Mouse (Mus musculus) liver, embryonic 15.5 days (tissue): ENCODE measurements around the gene Ube2g2. TPM values are rescaled to one million over a fixed set of nuclear protein-coding genes. Genes with fewer than 3 reads are reported as not detected.

Experiments
- ATAC-seq: fragments of 200-750 bp; cut with Nextera tagmentation; 2 replicates; pipeline ENCODE4 v1.8.0; 2017; ENCODE audit warnings: moderate number of reproducible peaks, mild to moderate bottlenecking, moderate library complexity; ENCODE audit not compliant: insufficient read depth
- H3K27ac ChIP-seq: fragments of 300-500 bp; sonication (generic); replicated peaks from 2 replicates; pipeline ENCODE4 v1.5.1; 2015; ENCODE audit warnings: mild to moderate bottlenecking, inconsistent platforms
- H3K27me3 ChIP-seq: fragments of 300-500 bp; sonication (generic); 2 replicates; pipeline ENCODE4 v1.6.1; 2015; ENCODE audit warnings: mild to moderate bottlenecking, inconsistent platforms
- H3K36me3 ChIP-seq: fragments of 300-500 bp; sonication (generic); replicated peaks from 2 replicates; pipeline ENCODE4 v1.6.1; 2015; ENCODE audit warnings: moderate library complexity, mild to moderate bottlenecking, inconsistent platforms
- H3K4me1 ChIP-seq: fragments of 300-500 bp; sonication (generic); replicated peaks from 2 replicates; pipeline ENCODE4 v1.6.1; 2015; ENCODE audit warnings: inconsistent platforms
- H3K4me2 ChIP-seq: fragments of 300-500 bp; sonication (generic); 2 replicates; pipeline ENCODE4 v1.6.1; 2015; ENCODE audit warnings: moderate library complexity, mild to moderate bottlenecking, inconsistent platforms
- H3K4me3 ChIP-seq: fragments of 300-500 bp; sonication (generic); replicated peaks from 2 replicates; pipeline ENCODE4 v1.5.1; 2015; ENCODE audit warnings: mild to moderate bottlenecking, inconsistent platforms
- H3K9ac ChIP-seq: fragments of 300-500 bp; sonication (generic); 2 replicates; pipeline ENCODE4 v1.6.1; 2015; ENCODE audit warnings: moderate library complexity, mild to moderate bottlenecking, inconsistent platforms
- H3K9me3 ChIP-seq: fragments of 300-500 bp; sonication (generic); replicated peaks from 2 replicates; pipeline ENCODE4 v1.6.1; 2016; ENCODE audit warnings: inconsistent platforms
- WGBS: fragments of 180-500 bp; shearing (Covaris S2); methylation state at CpG from one replicate; pipeline ENCODE4 v1.1.7; 2015; ENCODE audit warnings: mixed read lengths; ENCODE audit not compliant: insufficient replicate concordance; 5-methylcytosine and 5-hydroxymethylcytosine counted together
- polyA plus RNA-seq: library from polyadenylated mRNA; unstranded; fragments of >200 nt; fragmentation: Nextera tagmentation; extraction: Ambion mirVana; gene quantifications from 2 replicates; pipeline ENCODE4 v1.2.1, GENCODE M21; 2015

Ube2g2 gene
- 47.0 and 58.0 TPM in 2 replicates for polyA plus RNA-seq

DNA sequence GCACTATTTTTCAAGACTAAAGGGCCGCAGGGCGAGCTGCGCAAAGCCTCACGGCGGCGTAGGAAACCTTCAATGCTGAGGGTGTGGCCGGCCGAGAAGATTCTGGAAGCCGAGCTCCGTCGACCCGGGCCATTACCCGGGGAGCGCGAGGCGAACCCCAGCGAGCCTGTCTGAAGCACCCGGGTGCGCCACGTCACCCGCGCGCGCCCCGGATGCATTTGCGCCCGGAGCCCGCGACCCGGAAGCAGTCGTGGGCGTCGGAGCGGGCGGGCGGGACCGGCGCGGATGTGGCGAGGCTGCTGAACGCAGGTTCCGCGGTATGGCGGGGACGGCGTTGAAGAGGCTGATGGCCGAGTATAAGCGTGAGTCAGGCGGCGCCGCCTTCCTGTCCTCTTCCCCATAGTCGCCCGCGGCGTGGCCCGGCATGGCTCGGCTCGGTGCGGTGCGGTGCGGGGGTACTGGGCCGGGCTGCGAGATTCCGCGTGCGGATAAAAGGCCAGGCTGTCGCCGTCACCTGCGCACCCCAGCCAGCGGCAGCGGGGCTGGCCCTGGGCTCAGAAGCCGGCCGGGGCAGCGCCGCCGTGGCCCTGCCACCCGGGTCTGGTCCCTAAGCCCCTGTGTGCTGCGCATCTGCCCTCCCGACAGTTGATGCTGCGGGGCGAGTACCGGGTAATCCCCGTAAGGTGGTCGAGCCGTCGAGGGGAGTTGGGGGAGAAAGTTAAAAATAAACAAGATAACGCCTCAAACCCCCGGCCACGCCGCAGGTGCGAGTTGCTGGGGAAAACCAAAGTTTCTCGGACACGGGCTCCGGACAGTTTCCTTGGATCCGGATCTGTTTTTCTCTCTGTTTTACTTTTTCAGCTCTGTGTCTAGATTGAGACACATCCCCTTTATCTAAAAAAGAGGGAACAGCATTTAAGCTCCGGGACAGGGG lies at the start of gene Ube2g2:
Ube2g2 (plus strand) TSS at position 221 of the 934 bp plus-strand sequence.
- Histone ChIP-seq H3K27me3 (no peaks in the 10 kb centered on the region), H3K27ac (peak within 1 kb of the TSS; percentile 96), H3K9me3 (no peaks in the 10 kb centered on the region), H3K36me3 (peaks cover 24% of the 10 kb centered on the region), H3K4me2 (peak within 1 kb of the TSS; percentile 88), H3K4me3 (peak within 1 kb of the TSS; percentile 95), H3K4me1 (peaks cover 61% of the 10 kb centered on the region), H3K9ac (peak within 1 kb of the TSS; percentile 98)
- WGBS: under 1% methylated on average over 95 of the region's 96 CpGs
- peak; percentile 91 for ATAC-seq

DNA sequence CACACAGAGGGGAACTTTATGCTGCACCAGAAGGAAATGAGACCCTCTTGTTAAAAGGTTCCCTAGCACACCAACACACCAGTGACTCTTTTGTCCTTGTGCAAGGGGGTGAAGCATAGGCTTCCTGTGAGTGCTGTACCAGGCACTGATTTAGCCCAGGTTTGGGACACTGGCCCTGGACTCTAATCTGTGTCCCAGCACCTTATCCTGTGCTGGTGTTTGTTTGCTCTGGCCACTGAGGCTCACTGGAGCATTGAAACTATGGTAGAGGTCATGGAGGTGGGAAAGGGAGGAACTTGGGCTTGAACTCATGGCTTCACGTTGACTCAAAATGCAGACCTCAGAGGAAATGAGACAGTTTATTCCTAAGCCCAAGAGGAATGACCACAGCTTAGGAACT lies 48.9 kb upstream of the Ube2g2 start:
- no peak overlapping the region for H3K4me2 ChIP-seq
- no peak overlapping the region for H3K4me3 ChIP-seq
- no peaks in the 10 kb centered on the region for H3K9me3 ChIP-seq
- ATAC-seq: no peak
- no peaks in the 10 kb centered on the region for H3K27me3 ChIP-seq
- H3K27ac ChIP-seq: no peak overlapping the region
- H3K9ac ChIP-seq: no peak overlapping the region
- WGBS: 62% methylated on average over 1 of the region's 1 CpGs
- H3K36me3 ChIP-seq: no peaks in the 10 kb centered on the region
- H3K4me1 ChIP-seq: peaks cover 11% of the 10 kb centered on the region; the same call in 1 of the 2 replicates

DNA sequence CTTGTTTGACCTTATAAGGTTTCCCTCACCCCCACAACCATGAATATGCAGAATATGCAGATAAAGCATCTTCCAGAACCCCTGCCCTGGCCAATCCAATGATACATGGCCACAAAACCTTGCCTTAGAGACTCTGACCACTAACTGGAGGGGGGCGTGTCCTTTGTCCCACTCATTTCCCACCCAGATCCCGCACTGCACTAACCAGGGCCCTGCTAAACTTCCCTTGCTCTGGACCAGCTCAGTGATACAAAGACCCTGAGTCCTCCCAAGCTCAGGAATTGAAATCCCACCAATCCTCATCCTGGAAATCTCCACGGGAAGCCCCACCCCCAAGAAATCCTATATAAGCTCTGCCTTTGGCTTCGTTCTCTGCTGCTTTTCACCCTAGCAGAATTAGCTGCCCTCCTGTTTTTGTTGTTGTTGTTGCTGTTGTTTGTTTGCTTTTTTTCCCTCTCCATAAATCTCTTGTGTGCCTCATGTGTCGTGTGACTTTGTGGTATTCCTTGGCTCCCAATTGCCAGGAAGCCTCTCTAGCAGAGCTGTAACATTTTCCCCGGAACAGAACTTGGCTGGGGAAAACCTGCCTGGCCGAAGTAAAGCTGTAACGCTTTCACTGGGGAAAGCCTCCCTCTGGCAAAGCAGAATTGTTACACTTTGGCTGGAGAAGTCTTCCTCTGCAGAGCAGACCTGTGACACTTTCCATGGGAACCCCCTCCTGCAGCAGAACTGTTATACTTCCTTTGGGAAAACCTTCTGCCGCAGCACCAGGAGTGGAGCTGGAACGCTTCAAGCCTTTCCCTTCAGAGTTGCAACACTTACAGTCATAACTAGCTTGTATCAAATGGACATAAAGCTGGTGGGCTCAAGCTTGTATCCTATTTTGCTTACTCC lies 41.8 kb upstream of the Ube2g2 start:
- no peak for ATAC-seq
- Histone ChIP-seq H3K9me3 (no peaks in the 10 kb centered on the region), H3K9ac (no peak overlapping the region), H3K4me3 (no peak overlapping the region), H3K4me2 (peak overlapping the region; percentile 88; the same call in 1 of the 2 replicates), H3K4me1 (peaks cover 36% of the 10 kb centered on the region), H3K27ac (no peak overlapping the region), H3K27me3 (no peaks in the 10 kb centered on the region), H3K36me3 (no peaks in the 10 kb centered on the region)
- 54% methylated on average over 10 of the region's 10 CpGs for WGBS

DNA sequence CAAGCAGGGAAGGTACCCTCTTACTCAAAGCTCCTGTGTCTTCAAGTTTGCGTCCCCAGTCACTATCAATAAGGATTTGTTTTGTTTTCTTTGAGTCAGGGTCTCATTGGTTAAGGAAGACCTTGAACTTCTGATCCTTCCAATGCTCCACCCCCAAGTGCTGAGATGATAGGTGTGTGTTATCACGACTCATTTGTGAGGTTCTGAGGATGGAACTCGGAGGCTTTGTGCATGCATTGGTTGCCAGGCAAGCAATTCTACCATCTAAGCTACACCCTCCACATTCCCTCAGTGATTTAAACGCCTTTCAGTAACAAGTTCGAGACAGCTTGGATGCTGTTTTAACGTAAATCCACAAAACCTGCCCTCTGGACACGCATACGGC lies 41.1 kb upstream of the Ube2g2 start:
- Histone ChIP-seq H3K4me3 (peak overlapping the region; percentile 81), H3K9me3 (no peaks in the 10 kb centered on the region), H3K27ac (peak overlapping the region; percentile 67), H3K4me1 (peaks cover 42% of the 10 kb centered on the region), H3K27me3 (no peaks in the 10 kb centered on the region), H3K9ac (peak overlapping the region; percentile 58), H3K36me3 (no peaks in the 10 kb centered on the region), H3K4me2 (peak overlapping the region; percentile 88)
- ATAC-seq: no peak
- WGBS: 8% methylated on average over 8 of the region's 8 CpGs

DNA sequence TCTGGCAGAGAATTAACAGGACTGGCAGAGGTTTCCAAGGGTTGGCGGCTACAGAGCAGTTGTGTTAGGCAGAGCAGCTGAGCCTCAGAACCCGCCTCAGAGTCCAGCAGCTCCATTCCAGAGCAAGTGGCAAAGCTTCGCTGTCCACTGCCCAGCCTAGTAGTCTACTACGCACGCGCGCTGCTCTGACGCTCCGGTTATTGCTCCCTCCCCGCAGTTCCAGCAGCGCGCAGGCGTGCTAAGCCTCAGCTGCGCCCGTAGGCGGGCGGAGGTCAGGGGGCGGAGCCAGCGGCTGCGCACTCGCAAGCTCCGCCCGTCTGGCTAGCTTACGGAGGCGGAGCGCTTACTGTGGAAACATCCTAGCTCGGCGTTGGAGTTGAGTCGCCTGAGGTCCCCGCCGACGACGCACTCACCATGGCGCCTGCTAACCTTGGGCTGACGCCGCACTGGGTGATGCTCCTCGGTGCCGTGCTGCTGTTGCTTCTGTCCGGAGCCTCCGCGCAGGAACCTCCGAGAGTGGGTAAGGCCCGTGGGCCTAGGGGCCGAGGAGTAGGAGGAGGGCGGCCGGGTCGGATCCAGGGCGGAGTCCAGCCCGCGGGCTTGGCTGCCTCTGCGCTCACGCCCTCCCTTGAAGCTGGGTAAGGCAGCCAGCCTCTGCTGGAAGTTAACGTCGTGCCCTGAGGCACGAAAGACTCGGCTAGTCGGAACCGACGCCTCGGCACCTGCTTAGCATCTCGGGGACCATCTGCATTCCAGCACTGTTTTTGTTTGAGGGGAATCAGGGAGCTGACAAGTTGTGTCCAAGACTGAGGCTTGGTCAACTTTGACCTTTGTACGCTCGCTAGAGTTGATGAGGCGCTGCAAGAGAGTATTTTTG lies 40.4 kb upstream of the Ube2g2 start, which contains the start of gene Pttg1ip:
Pttg1ip (plus strand) TSS at position 313 of the 877 bp plus-strand sequence.
- Histone ChIP-seq H3K9me3 (no peaks in the 10 kb centered on the region), H3K4me2 (peak within 1 kb of the TSS; percentile 88), H3K4me1 (peaks cover 48% of the 10 kb centered on the region), H3K36me3 (peaks cover 3% of the 10 kb centered on the region; the same call in 1 of the 2 replicates), H3K4me3 (peak within 1 kb of the TSS; percentile 81), H3K9ac (peak within 1 kb of the TSS; percentile 80), H3K27me3 (no peaks in the 10 kb centered on the region), H3K27ac (peak within 1 kb of the TSS; percentile 99)
- peak; percentile 92 for ATAC-seq
- under 1% methylated on average over 64 of the region's 64 CpGs for WGBS

DNA sequence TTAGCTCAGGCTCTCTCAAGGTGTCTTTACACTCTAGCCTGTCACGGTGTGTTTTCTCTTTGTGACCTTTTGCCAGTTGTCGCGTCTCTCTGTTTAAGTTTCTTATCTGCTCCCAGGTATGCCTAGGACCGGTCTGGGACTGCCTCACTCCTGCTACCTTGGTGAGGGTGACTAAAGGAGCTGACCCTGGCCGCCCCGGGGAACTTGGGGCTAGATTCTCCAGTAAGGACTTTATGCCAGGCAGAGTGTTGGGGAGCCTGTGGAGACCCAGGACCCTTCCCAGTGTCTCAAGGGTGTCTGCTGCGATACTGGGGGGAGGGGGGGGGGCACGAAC lies 39.8 kb upstream of the Ube2g2 start:
- Histone ChIP-seq H3K9me3 (no peaks in the 10 kb centered on the region), H3K36me3 (peaks cover 9% of the 10 kb centered on the region), H3K27me3 (no peaks in the 10 kb centered on the region), H3K27ac (peak overlapping the region; percentile 99), H3K4me1 (peaks cover 54% of the 10 kb centered on the region), H3K4me3 (peak overlapping the region; percentile 81), H3K9ac (peak overlapping the region; percentile 80), H3K4me2 (peak overlapping the region; percentile 88)
- 3% methylated on average over 8 of the region's 8 CpGs for WGBS
- ATAC-seq: peak; percentile 24

DNA sequence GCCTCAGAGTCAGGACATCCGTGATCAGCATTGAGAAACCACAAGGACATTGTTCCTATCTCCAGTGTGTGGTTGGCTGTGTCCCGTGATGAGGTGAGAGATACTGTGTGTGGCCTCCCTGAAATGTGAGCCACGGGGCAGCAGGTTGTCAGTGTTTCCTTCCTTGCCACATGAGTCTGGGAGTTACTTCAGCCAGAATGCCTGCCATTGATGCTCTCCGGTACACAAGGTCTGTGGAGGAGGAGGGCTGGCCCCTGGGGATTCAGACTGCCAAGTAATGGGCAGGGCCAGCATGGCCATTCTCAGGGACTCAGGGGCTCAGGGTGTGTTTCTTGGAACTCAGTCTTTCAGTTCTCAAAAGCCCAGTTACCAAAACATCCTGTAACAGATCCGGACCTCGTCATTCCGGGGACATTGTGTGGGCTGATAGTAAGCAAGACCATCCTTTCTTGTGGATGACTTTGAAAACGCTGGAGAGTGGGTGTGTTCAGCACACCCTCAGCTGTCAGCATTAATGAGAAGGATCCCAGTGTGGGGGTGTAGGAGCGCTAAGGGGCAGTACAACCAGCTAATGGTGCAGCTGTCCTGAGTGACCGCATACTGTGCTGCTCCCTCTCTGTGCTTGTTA lies 38.2 kb upstream of the Ube2g2 start:
- ATAC-seq: no peak
- H3K4me2 ChIP-seq: peak overlapping the region; percentile 88
- peaks cover 70% of the 10 kb centered on the region for H3K4me1 ChIP-seq
- H3K9ac ChIP-seq: 0 out of 2 replicates have a peak overlapping the region, but pooled peaks have one; percentile 19
- H3K27me3 ChIP-seq: no peaks in the 10 kb centered on the region
- H3K4me3 ChIP-seq: peak overlapping the region; percentile 24
- peaks cover 25% of the 10 kb centered on the region for H3K36me3 ChIP-seq
- no peaks in the 10 kb centered on the region for H3K9me3 ChIP-seq
- peak overlapping the region; percentile 65 for H3K27ac ChIP-seq
- WGBS: 22% methylated on average over 10 of the region's 10 CpGs

DNA sequence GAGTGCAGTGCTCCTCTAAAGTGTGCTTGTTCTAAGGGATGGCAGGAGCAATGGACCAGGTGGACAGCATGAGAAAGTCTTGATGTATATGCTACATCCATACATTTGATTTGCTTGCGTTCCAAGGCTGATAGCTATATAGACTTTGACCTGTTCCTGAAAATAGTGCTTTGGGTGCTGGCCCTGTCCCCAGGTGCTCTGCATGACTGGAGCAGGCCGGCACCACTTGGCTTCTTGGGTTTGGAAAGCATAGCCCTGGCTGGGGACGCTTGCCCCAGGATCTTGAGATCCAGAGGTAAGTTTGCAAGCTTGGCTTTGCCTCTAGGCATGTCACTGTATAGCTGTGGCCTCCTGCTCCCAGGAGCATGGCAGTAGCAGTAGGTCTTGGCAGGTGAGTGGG lies 35.4 kb upstream of the Ube2g2 start:
- Histone ChIP-seq H3K4me2 (no peak overlapping the region), H3K9me3 (no peaks in the 10 kb centered on the region), H3K9ac (no peak overlapping the region), H3K4me1 (peaks cover 83% of the 10 kb centered on the region), H3K27me3 (no peaks in the 10 kb centered on the region), H3K27ac (no peak overlapping the region), H3K36me3 (peaks cover 49% of the 10 kb centered on the region), H3K4me3 (no peak overlapping the region)
- WGBS: 72% methylated on average over 3 of the region's 3 CpGs
- ATAC-seq: no peak

DNA sequence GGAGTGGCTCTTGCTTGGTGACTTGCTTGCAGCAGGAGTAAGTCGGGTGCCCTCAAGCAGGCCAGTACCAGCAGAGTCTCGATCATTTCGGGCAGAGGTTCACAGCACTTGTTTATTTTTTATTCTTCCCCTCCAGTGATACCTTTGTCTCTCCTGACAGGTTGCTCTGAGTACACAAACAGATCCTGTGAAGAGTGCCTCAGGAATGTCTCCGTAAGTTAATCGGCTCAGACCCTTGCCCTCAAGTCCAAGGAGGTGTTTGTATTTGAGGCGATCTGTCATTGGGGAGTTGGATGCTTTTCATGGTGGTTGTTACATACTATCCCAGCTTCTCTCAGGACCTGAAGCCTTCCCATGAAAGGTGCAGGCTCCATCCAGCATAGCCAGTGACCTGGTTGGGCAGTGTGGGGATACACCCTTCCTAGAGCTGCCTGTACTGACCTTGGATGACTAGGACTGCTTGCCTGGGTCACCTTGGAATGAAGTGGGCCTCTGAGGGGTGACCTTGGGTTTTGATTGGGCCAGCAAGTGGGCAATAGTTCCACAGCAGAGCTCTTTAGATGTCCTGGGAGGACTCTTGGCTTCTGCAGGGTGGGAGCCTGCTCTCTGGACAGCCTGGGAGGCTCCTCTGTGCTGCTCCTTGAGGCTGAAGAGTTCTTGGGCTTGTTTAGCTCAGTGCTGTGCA lies 34.8 kb upstream of the Ube2g2 start:
- no peak overlapping the region for H3K27ac ChIP-seq
- 80% methylated on average over 6 of the region's 6 CpGs for WGBS
- H3K4me2 ChIP-seq: no peak overlapping the region
- H3K4me3 ChIP-seq: no peak overlapping the region
- ATAC-seq: no peak
- no peaks in the 10 kb centered on the region for H3K9me3 ChIP-seq
- peaks cover 79% of the 10 kb centered on the region for H3K4me1 ChIP-seq
- H3K36me3 ChIP-seq: peaks cover 54% of the 10 kb centered on the region
- H3K9ac ChIP-seq: no peak overlapping the region
- no peaks in the 10 kb centered on the region for H3K27me3 ChIP-seq
